Mouse (Mus musculus): ENCODE measurements around the gene Dnaja3.

DNA sequence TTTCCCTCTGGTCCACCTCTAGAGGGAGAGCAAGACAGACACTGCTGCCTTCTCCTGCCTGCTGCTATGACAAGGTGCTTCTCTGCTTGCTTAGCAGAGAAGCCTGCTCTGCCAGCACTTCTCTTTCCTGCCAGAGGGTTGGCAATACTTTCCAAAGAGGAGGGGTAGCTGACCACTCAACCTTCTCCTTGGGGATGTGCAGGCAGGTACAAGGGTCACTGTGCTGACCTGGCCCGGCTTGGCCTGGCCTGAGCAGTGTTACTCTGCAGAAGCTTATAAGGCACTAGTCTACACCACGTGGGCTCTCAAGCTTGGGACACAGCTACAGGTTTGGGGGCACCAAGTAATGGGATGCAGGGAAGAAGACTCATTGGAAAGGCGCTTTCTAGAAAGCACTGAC lies 25.1 kb upstream of the Dnaja3 start:
- TF ChIP-seq POLR2A (IDR thresholded peaks at IDR 0.05; ENCODE audit: borderline replicate concordance, extremely low read depth, insufficient read depth, insufficient read length, poor library complexity, severe bottlenecking) (no peak), CTCF (IDR thresholded peaks at IDR 0.05; ENCODE audit: borderline replicate concordance, extremely low read depth, insufficient read depth, insufficient read length) (no peak)
